Mouse (Mus musculus): ENCODE measurements around the gene Vmn1r158.
"Not testable (repeated sequence)": the region's sequence is repeated elsewhere in the genome, so short reads cannot be mapped to it uniquely, and the experiment has no call there.

Gene Vmn1r158

DNA sequence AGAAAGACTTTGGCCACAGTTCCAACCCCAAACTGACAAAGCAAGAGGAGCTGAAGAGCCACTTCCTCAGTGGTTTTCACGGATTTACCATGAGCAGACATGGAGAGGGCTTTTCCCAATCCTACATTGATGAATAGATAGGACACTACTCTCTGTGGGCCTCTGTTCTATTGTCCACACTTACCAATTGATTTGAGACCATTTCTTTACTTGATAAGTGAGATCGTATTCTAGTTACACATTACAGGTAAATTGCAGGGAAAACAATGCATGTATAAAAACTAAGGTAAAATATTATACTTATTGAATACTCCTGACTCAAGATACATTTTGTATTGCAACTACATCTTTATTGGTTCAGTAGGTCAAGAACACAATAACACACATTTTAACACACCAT, at the start of gene Vmn1r158:
Gene Vmn1r158, minus strand, starts transcription at position 101 of the 400 bp plus-strand sequence.
- DNase-seq = not testable (repeated sequence)

GRCm38 (mm10) chr7:22775981-22776380, 14.6 kb downstream of the Vmn1r158 start:
- not testable (repeated sequence) for DNase-seq

- DNase-seq = not testable (repeated sequence)
These were observed 29.2 kb downstream of the Vmn1r158 start, which contains the start of gene Vmn1r157 for GRCm38 (mm10) chr7:22761397-22761796. Gene Vmn1r157, plus strand, starts transcription at chr7:22761697.
